Mouse (Mus musculus): ENCODE results near the gene Yae1d1. TPM values are rescaled to one million over a fixed set of nuclear protein-coding genes. Genes with fewer than 3 reads are reported as not detected.

Yae1d1 gene
- polyA plus RNA-seq, 1 experiment from 2014 or later = 71.1 TPM

Other genes starting within 250 kb of the Yae1d1 start
- gene Cdk13, start 188.3 kb downstream of the Yae1d1 start, polyA plus RNA-seq (2015; fragmentation: Nextera tagmentation; extraction: Ambion mirVana) = 13.1 and 14.5 TPM in 2 replicates
- gene Rala, start 49.1 kb downstream of the Yae1d1 start, polyA plus RNA-seq (2015; fragmentation: Nextera tagmentation; extraction: Ambion mirVana) = 108 and 111 TPM in 2 replicates